9 mouse cellular contexts compared by ENCODE assay signal in the genomic region with DNA sequence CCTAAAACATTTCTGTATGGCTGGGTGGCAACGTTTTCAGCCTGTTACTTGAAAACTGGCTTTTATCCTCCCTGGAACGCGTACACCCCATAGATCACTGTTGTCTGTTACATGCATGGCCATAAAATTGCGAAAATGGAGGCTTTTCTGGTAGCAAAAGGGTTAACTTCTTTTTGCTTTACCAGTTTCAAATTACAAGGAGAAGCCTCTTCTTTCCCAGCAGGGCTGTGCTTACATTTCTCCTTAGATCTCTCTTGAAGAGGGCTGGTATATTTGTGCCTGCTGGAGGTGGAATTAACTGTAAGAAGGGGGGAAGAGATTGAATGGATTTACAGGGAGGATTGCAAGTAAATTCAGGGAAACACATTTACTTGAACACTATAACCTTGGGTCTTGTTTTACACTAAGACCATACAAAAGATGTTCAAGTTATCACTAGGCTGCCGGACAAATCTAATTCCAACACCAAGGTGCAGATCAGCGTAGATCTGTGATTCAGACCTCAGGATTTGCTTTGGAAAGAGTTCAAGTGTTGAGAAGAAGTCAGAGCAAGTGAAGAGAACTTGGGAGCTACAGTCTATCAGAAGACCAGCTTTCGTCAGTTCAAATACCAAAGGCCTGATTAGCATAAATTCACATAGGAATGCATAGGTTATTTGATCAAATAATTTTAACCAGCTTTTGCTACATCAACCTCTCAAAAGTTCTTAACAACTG. TPM values are rescaled to one million over a fixed set of nuclear protein-coding genes. Genes with fewer than 3 reads are reported as not detected.
DNase-seq lines count a peak whose midpoint lies in the region; ATAC-seq and TF ChIP-seq lines count a peak whose summit lies in the region.
"Had no signal": no experiment of that assay in that cellular context is flagged by ENCODE, and none has a peak within 500 bp of the region (broad histone marks: within the 10 kb centered on the region; RNA-seq: fewer than 3 reads in every experiment).

TSS of gene Bmp5 (plus strand) at position 236 of the 717 bp plus-strand sequence.

- no peaks in the 10 kb centered on the region for H3K27me3 ChIP-seq in hindbrain, embryonic 10.5 days (ENCODE audit: insufficient read depth, poor library complexity, severe bottlenecking)
- H3K27me3 ChIP-seq in hindbrain, embryonic 16.5 days (replicated peaks; ENCODE audit: control insufficient read depth, insufficient read depth, low read length): no peaks in the 10 kb centered on the region
- no peaks in the 10 kb centered on the region for H3K27me3 ChIP-seq in embryonic facial prominence, embryonic 10.5 days (replicated peaks; ENCODE audit: low read depth, poor library complexity, severe bottlenecking)
- H3K27me3 ChIP-seq in intestine, postnatal 0 days (replicated peaks; ENCODE audit: control insufficient read depth, insufficient read depth, low read length): no peaks in the 10 kb centered on the region
- H3K27me3 ChIP-seq in neural tube, embryonic 12.5 days (replicated peaks): no peaks in the 10 kb centered on the region

- no peak within 1 kb of the TSS for H3K4me2 ChIP-seq in hindbrain, embryonic 16.5 days (ENCODE audit: low read length)
- H3K4me2 ChIP-seq in intestine, postnatal 0 days (replicated peaks; ENCODE audit: low read depth): peak within 1 kb of the TSS; percentile 49
- H3K4me2 ChIP-seq in neural tube, embryonic 12.5 days (replicated peaks): peak within 1 kb of the TSS; percentile 27

- TF ChIP-seq CTCF in intestine, postnatal 0 days (IDR thresholded peaks at IDR 0.05; ENCODE audit: low read depth): no peak

- no peaks in the 10 kb centered on the region for H3K9me3 ChIP-seq in hindbrain, embryonic 10.5 days
- no peaks in the 10 kb centered on the region for H3K9me3 ChIP-seq in hindbrain, embryonic 16.5 days (ENCODE audit: control insufficient read depth, low read length)
- no peaks in the 10 kb centered on the region for H3K9me3 ChIP-seq in embryonic facial prominence, embryonic 10.5 days
- H3K9me3 ChIP-seq in intestine, postnatal 0 days (ENCODE audit: control insufficient read depth): no peaks in the 10 kb centered on the region
- H3K9me3 ChIP-seq in neural tube, embryonic 12.5 days: no peaks in the 10 kb centered on the region

- 28% methylated on average over 7 of the region's 7 CpGs for WGBS in hindbrain, embryonic 10.5 days
- WGBS in hindbrain, embryonic 16.5 days: 42% methylated on average over 7 of the region's 7 CpGs
- WGBS in embryonic facial prominence, embryonic 10.5 days: 14% methylated on average over 7 of the region's 7 CpGs
- 31% methylated on average over 7 of the region's 7 CpGs for WGBS in intestine, postnatal 0 days
- WGBS in neural tube, embryonic 12.5 days: 28% methylated on average over 7 of the region's 7 CpGs

- no peak for ATAC-seq in hindbrain, embryonic 16.5 days
- no peak for ATAC-seq in intestine, postnatal 0 days
- no peak for ATAC-seq in neural tube, embryonic 12.5 days (ENCODE audit: low FRiP score, low read depth)

- H3K27ac ChIP-seq in hindbrain, embryonic 10.5 days: peak within 1 kb of the TSS; percentile 41; the same call in 1 of the 2 replicates
- H3K27ac ChIP-seq in hindbrain, embryonic 16.5 days (ENCODE audit: low read depth, low read length): no peak within 1 kb of the TSS
- peak within 1 kb of the TSS; percentile 67 for H3K27ac ChIP-seq in embryonic facial prominence, embryonic 10.5 days (replicated peaks)
- H3K27ac ChIP-seq in intestine, postnatal 0 days (ENCODE audit: low read depth, low read length): peak within 1 kb of the TSS; percentile 54; the same call in 1 of the 2 replicates
- H3K27ac ChIP-seq in neural tube, embryonic 12.5 days: no peak within 1 kb of the TSS

- peak within 1 kb of the TSS; percentile 30 for H3K4me3 ChIP-seq in hindbrain, embryonic 10.5 days
- no peak within 1 kb of the TSS; the same call in 1 of the 2 replicates for H3K4me3 ChIP-seq in hindbrain, embryonic 16.5 days (ENCODE audit: low read length)
- peak within 1 kb of the TSS; percentile 50 for H3K4me3 ChIP-seq in embryonic facial prominence, embryonic 10.5 days
- H3K4me3 ChIP-seq in intestine, postnatal 0 days (ENCODE audit: low read depth, low read length): peak within 1 kb of the TSS; percentile 35
- peak within 1 kb of the TSS; percentile 16 for H3K4me3 ChIP-seq in neural tube, embryonic 12.5 days

- no peaks in the 10 kb centered on the region for H3K36me3 ChIP-seq in hindbrain, embryonic 10.5 days
- no peaks in the 10 kb centered on the region for H3K36me3 ChIP-seq in hindbrain, embryonic 16.5 days (ENCODE audit: control insufficient read depth, insufficient read depth, low read length)
- H3K36me3 ChIP-seq in embryonic facial prominence, embryonic 10.5 days (replicated peaks): no peaks in the 10 kb centered on the region
- H3K36me3 ChIP-seq in intestine, postnatal 0 days (ENCODE audit: control insufficient read depth, insufficient read depth): no peaks in the 10 kb centered on the region
- H3K36me3 ChIP-seq in neural tube, embryonic 12.5 days: no peaks in the 10 kb centered on the region

- no peak within 1 kb of the TSS for H3K9ac ChIP-seq in hindbrain, embryonic 16.5 days (ENCODE audit: low read depth, low read length)
- H3K9ac ChIP-seq in intestine, postnatal 0 days (ENCODE audit: low read depth, low read length): peak within 1 kb of the TSS; percentile 31
- H3K9ac ChIP-seq in neural tube, embryonic 12.5 days: no peak within 1 kb of the TSS

- peaks cover 6% of the 10 kb centered on the region; the same call in 1 of the 2 replicates for H3K4me1 ChIP-seq in hindbrain, embryonic 10.5 days (replicated peaks)
- no peaks in the 10 kb centered on the region for H3K4me1 ChIP-seq in hindbrain, embryonic 16.5 days (ENCODE audit: control insufficient read depth, insufficient read depth, low read depth, low read length)
- peaks cover 32% of the 10 kb centered on the region for H3K4me1 ChIP-seq in embryonic facial prominence, embryonic 10.5 days
- no peaks in the 10 kb centered on the region for H3K4me1 ChIP-seq in intestine, postnatal 0 days (replicated peaks; ENCODE audit: control insufficient read depth, insufficient read depth, low read length)
- H3K4me1 ChIP-seq in neural tube, embryonic 12.5 days: 0 out of 2 replicates have a peak, but pooled peaks cover 5% of the 10 kb centered on the region

- no peak for DNase-seq in hindbrain, embryonic 10.5 days (ENCODE audit: low spot score)
- DNase-seq in embryonic facial prominence, embryonic 10.5 days (ENCODE audit: low spot score): no peak
- no peak for DNase-seq in frontal cortex, postnatal 25 days (ENCODE audit: low spot score in 2 of 2)
- no peak for DNase-seq in frontal cortex, postnatal 14 days (ENCODE audit: low spot score in 2 of 2)
- DNase-seq in layer of hippocampus, adult 8-10 months (ENCODE audit: low spot score in 2 of 2): no peak
- DNase-seq: gastrocnemius, postnatal 10 days had no signal

RNA-seq across cellular contexts. Expression of gene Bmp5, which starts in this region (rescaled TPM):
- 2.1 and 2.9 TPM in 2 replicates for polyA plus RNA-seq in hindbrain, embryonic 10.5 days (2016; fragmentation: Nextera tagmentation; extraction: Ambion mirVana)
- polyA plus RNA-seq in hindbrain, embryonic 16.5 days (2015; fragmentation: Nextera tagmentation; extraction: Ambion mirVana): 2.7 and 2.9 TPM in 2 replicates
- polyA plus RNA-seq in embryonic facial prominence, embryonic 10.5 days (2016; fragmentation: Nextera tagmentation; extraction: Ambion mirVana): 3.5 and 4.5 TPM in 2 replicates
- polyA plus RNA-seq in intestine, postnatal 0 days (2015; fragmentation: Nextera tagmentation; extraction: Ambion mirVana): 5.2 and 6.5 TPM in 2 replicates
- 5.3 TPM in 2 replicates for polyA plus RNA-seq in neural tube, embryonic 12.5 days (2016; fragmentation: Nextera tagmentation; extraction: Ambion mirVana)
- 1 to 10 TPM; 1.2 to 1.6 (median 1.4) TPM for total RNA-seq in layer of hippocampus, adult 8-10 months (2022)

Comparison
In these comparisons a context has a peak if more than half of its experiments do, and no peak if none do; other contexts are left out.
1. H3K27ac ChIP-seq: peak in hindbrain, embryonic 10.5 days (single experiment), embryonic facial prominence, embryonic 10.5 days (single experiment) and intestine, postnatal 0 days (single experiment); none in hindbrain, embryonic 16.5 days (single experiment) and neural tube, embryonic 12.5 days (single experiment).